Mouse (Mus musculus) urinary bladder, postnatal 25 days (tissue): ENCODE data around the gene Slc45a3.

ENCODE experiments used
- DNase-seq: peaks from one replicate; pipeline ENCODE4 v3.0.0; 2022; ENCODE audit warnings: low spot score

Gene Slc45a3

DNA sequence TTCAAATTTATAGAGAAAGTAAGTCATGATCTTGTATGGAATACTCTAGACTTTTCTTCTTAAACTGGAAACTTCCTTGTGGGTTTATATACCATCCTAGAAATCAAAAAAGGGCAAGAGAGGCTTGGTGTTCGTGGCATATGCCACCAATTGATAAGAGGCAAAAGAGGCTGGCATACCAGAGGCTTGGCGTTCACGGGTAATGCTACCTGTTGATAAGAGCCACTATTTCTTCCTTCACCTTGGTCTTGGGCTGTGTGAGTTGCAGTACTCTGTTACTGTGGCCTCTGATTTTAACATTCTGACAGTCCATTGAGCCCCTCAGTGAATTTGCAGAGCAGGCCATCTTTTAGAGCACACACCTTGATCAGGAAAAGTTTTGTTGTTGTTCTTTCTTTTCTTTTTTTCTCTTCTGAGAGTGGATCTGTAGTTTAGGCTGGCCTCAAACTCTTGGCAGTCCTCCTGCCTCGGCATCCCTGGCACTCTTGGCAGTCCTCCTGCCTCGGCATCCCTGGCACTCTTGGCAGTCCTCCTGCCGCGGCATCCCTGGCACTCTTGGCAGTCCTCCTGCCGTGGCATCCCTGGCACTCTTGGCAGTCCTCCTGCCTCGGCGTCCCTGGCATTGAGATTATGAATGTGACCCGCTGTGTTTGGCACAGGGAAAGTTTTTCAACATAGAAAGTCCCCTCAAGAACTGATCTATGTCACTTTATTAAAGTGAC is 64.3 kb downstream of the Slc45a3 start:
- DNase-seq = no peak

- no peak for DNase-seq
Observed at GRCm38 (mm10) chr1:132027978-132028377, 65.2 kb downstream of the Slc45a3 start.

- no peak for DNase-seq
Observed at GRCm38 (mm10) chr1:132028413-132028812, 65.6 kb downstream of the Slc45a3 start.

DNA sequence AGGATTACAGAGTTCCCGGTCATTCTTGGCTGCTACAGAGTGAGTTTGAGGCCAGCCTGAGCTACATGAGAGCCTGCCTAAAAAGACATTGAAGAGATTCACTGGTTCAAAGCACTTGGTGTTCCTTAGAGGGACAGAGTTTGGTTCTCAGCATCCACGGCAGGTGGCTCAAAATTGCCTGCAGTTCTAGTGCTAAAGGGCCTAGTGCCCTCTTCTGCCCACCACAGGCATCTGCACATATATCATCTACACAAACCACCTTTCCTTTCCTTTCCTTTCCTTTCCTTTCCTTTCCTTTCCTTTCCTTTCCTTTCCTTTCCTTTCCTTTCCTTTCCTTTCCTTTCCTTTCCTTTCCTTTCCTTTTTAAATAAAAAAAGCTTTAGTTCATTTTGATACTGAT is 67.8 kb downstream of the Slc45a3 start:
- no peak for DNase-seq

- no peak for DNase-seq
Observed at GRCm38 (mm10) chr1:132032172-132032571, 69.4 kb downstream of the Slc45a3 start.
